Mouse (Mus musculus) heart, adult 2 months (tissue): ENCODE results near the gene Nploc4.

Experiments
- CTCF ChIP-seq: fragments of 200-600 bp; IDR thresholded peaks from 2 replicates; pipeline ENCODE4 v1.8.1; 2022; ENCODE audit warnings: antibody characterized with exemption, mild to moderate bottlenecking, moderate library complexity
- EP300 ChIP-seq: fragments of 200-500 bp; IDR thresholded peaks from 2 replicates; pipeline ENCODE4 v1.6.1; 2011; ENCODE audit warnings: low read depth, low read length, control low read depth; ENCODE audit not compliant: insufficient read depth
- POLR2A ChIP-seq: fragments of 200-500 bp; IDR thresholded peaks from 2 replicates; pipeline ENCODE4 v1.6.1; 2011; ENCODE audit warnings: mild to moderate bottlenecking, low read depth, low read length, control low read depth; ENCODE audit not compliant: insufficient read depth

- TF ChIP-seq CTCF (no peak), EP300 (0 out of 2 replicates have a peak, but pooled peaks have one; percentile 25), POLR2A (peak; percentile 89)
These were observed 20.6 kb upstream of the Nploc4 start, which contains the start of the genes Oxld1 and Ccdc137 for GRCm38 (mm10) chr11:120457772-120458751.
